Mouse (Mus musculus) ovary, adult 2 months (tissue): ENCODE results near the gene Dmbx1. TPM values are rescaled to one million over a fixed set of nuclear protein-coding genes. Genes with fewer than 3 reads are reported as not detected.

Experiments used
- polyA plus RNA-seq: library from polyadenylated mRNA; depleted of rRNA; stranded (reverse); fragments of >200 nt; gene quantifications from 2 replicates; pipeline ENCODE4 v1.2.3, GENCODE M21; 2012; rRNA removed

Gene Dmbx1
- 0.15 and 0.16 TPM in 2 replicates for polyA plus RNA-seq

GRCm38 (mm10) chr4:115939295-115940102, at the start of gene Dmbx1:
TSS of gene Dmbx1 (minus strand) at chr4:115939926.

GRCm38 (mm10) chr4:115890553-115890952, 49.2 kb downstream of the Dmbx1 start, which contains the start of gene 6430628N08Rik:
TSS of gene 6430628N08Rik (plus strand) at chr4:115890665.

GRCm38 (mm10) chr4:115884022-115884421, 55.7 kb downstream of the Dmbx1 start, which contains the start of gene Kncn:
TSS of gene Kncn (plus strand) at chr4:115884400.

Other genes with a start within 250 kb of the Dmbx1 start
- 29.5 and 33.5 TPM in 2 replicates for gene Efcab14, start 202.2 kb downstream of the Dmbx1 start, polyA plus RNA-seq
- gene Tex38, start 158.9 kb downstream of the Dmbx1 start, polyA plus RNA-seq, result 0.21 and 0.38 TPM in 2 replicates
- gene Atpaf1, start 155.1 kb downstream of the Dmbx1 start, polyA plus RNA-seq, result 74.9 and 134 TPM in 2 replicates
- gene Mob3c, start 111.8 kb downstream of the Dmbx1 start, polyA plus RNA-seq, result 49.3 and 54.2 TPM in 2 replicates
- gene Mknk1, start 100.7 kb downstream of the Dmbx1 start, polyA plus RNA-seq, result 54.0 and 58.6 TPM in 2 replicates
- 0.07 TPM in 1 of 2 replicates, not detected in the other for gene Kncn, start 55.5 kb downstream of the Dmbx1 start, polyA plus RNA-seq
- not detected in 2 replicates for gene 6430628N08Rik, start 49.3 kb downstream of the Dmbx1 start, polyA plus RNA-seq
- 11.5 and 18.0 TPM in 2 replicates for gene Faah, start 78.0 kb upstream of the Dmbx1 start, polyA plus RNA-seq
- gene Nsun4, start 114.0 kb upstream of the Dmbx1 start, polyA plus RNA-seq, result 8.4 and 9.2 TPM in 2 replicates
- gene Uqcrh, start 135.1 kb upstream of the Dmbx1 start, polyA plus RNA-seq, result 31.1 and 52.0 TPM in 2 replicates
- 214 and 217 TPM in 2 replicates for gene Lrrc41, start 135.3 kb upstream of the Dmbx1 start, polyA plus RNA-seq
- 1.9 and 3.0 TPM in 2 replicates for gene Rad54l, start 183.8 kb upstream of the Dmbx1 start, polyA plus RNA-seq
- gene Pomgnt1, start 183.9 kb upstream of the Dmbx1 start, polyA plus RNA-seq, result 58.1 and 58.2 TPM in 2 replicates
- gene Lurap1, start 211.4 kb upstream of the Dmbx1 start, polyA plus RNA-seq, result 5.6 and 6.4 TPM in 2 replicates
- 14.3 and 19.8 TPM in 2 replicates for gene Tspan1, start 227.7 kb upstream of the Dmbx1 start, polyA plus RNA-seq
- not detected in 2 replicates for gene 1700042G07Rik, start 233.4 kb upstream of the Dmbx1 start, polyA plus RNA-seq
- gene Gm49337, start 233.5 kb upstream of the Dmbx1 start, polyA plus RNA-seq, result not detected in 2 replicates